Mouse (Mus musculus): Measurements from ENCODE around the gene Pip4k2a. TPM values are rescaled to one million over a fixed set of nuclear protein-coding genes. Genes with fewer than 3 reads are reported as not detected.
A peak's percentile ranks its signal among the peaks of the same experiment; 100 is the strongest.

Gene Pip4k2a
- polyA plus RNA-seq, 1 experiment = 10.4 TPM

DNA sequence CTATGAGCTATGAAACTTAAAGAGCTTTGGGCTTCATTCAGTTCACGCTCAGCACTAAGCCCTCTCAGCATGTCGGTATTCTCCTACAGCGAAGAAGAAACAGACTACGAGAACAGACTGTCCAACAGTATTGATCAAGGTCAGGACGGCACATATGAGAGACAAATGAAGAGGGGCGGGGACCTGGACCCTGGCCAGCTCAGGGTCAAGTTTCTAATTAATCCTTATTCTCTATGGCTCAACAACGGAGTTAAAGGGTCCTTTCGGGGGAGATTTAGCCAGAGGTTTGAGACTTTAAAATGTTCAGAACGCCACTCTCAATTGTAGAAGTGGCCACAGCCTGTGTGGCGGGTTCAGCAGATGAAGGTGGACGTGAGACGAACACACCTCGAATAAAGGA, 141.5 kb downstream of the Pip4k2a start:
- no peak for TF ChIP-seq SRF (IDR thresholded peaks at IDR 0.05; ENCODE audit: control insufficient read depth, insufficient read length, low read depth)
- no peak for TF ChIP-seq MAX (IDR thresholded peaks at IDR 0.05; ENCODE audit: low read depth)
- TF ChIP-seq POLR2AphosphoS2 (IDR thresholded peaks at IDR 0.05; ENCODE audit: insufficient read length, low read depth) = no peak
- no peak for TF ChIP-seq MYOG (IDR thresholded peaks at IDR 0.05; ENCODE audit: control insufficient read depth in 1 of 3, insufficient read depth in 1 of 3, insufficient read length in 2 of 3, low read depth in 2 of 3)
- no peak for TF ChIP-seq USF1 (IDR thresholded peaks at IDR 0.05; ENCODE audit: low read depth)
- no peak for TF ChIP-seq MYOD1 (IDR thresholded peaks at IDR 0.05; ENCODE audit: control insufficient read depth in 1 of 3, insufficient read length in 2 of 3, low read depth in 2 of 3)
- TF ChIP-seq E2F4 (IDR thresholded peaks at IDR 0.05; ENCODE audit: insufficient read depth) = no peak
- TF ChIP-seq REST (IDR thresholded peaks at IDR 0.05; ENCODE audit: insufficient read depth, insufficient read length) = no peak
- Histone ChIP-seq H3K36me3 (ENCODE audit: control insufficient read depth, insufficient read depth) (no peaks in the 10 kb centered on the region), H3K79me2 (ENCODE audit: control insufficient read depth, insufficient read depth) (no peaks in the 10 kb centered on the region), H3K27me3 (ENCODE audit: control insufficient read depth, insufficient read depth, insufficient read length) (no peaks in the 10 kb centered on the region), H3K4me2 (ENCODE audit: low read depth) (no peak overlapping the region), H3K4me3 (no peak overlapping the region), H3ac (ENCODE audit: control insufficient read depth, insufficient read length) (no peak overlapping the region)

DNA sequence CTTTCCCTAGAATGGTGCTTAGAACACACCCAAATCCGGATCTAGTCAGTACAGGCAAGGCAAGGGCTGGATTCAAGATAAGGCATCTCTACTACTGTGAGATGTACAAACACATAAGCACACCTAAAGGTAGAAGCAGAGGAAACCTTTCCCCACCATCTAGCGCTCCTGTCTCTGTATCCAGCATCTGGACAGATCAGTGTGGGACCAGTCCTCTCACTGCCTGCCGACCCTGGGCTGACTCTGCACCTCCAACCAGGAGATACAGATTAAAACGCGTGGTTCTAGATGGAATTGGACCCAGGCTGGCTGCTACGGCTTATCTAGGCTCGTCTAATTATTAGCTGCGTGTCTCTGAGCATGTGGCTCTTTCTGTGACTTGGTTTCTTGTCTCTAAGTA, 142.7 kb downstream of the Pip4k2a start:
- Histone ChIP-seq H3K36me3 (ENCODE audit: control insufficient read depth, insufficient read depth) (no peaks in the 10 kb centered on the region), H3ac (ENCODE audit: control insufficient read depth, insufficient read length) (no peak overlapping the region), H3K79me2 (ENCODE audit: control insufficient read depth, insufficient read depth) (no peaks in the 10 kb centered on the region), H3K4me3 (no peak overlapping the region), H3K4me2 (ENCODE audit: low read depth) (no peak overlapping the region), H3K27me3 (ENCODE audit: control insufficient read depth, insufficient read depth, insufficient read length) (no peaks in the 10 kb centered on the region)
- TF ChIP-seq USF1 (IDR thresholded peaks at IDR 0.05; ENCODE audit: low read depth) = no peak
- no peak for TF ChIP-seq MYOG (IDR thresholded peaks at IDR 0.05; ENCODE audit: control insufficient read depth in 1 of 3, insufficient read depth in 1 of 3, insufficient read length in 2 of 3, low read depth in 2 of 3)
- no peak for TF ChIP-seq MYOD1 (IDR thresholded peaks at IDR 0.05; ENCODE audit: control insufficient read depth in 1 of 3, insufficient read length in 2 of 3, low read depth in 2 of 3)
- TF ChIP-seq MAX (IDR thresholded peaks at IDR 0.05; ENCODE audit: low read depth) = no peak
- TF ChIP-seq TCF12 (IDR thresholded peaks at IDR 0.05; ENCODE audit: insufficient read depth, poor library complexity, severe bottlenecking) = no peak
- no peak for TF ChIP-seq CEBPB (IDR thresholded peaks at IDR 0.05; ENCODE audit: insufficient read depth, poor library complexity, severe bottlenecking)
- TF ChIP-seq REST (IDR thresholded peaks at IDR 0.05; ENCODE audit: insufficient read depth, insufficient read length) = no peak
- no peak for TF ChIP-seq POLR2AphosphoS2 (IDR thresholded peaks at IDR 0.05; ENCODE audit: insufficient read length, low read depth)

- Histone ChIP-seq H3K27me3 (ENCODE audit: control insufficient read depth, insufficient read depth, insufficient read length) (no peaks in the 10 kb centered on the region), H3K79me2 (ENCODE audit: control insufficient read depth, insufficient read depth) (no peaks in the 10 kb centered on the region), H3K4me3 (no peak overlapping the region), H3K4me2 (ENCODE audit: low read depth) (no peak overlapping the region), H3ac (ENCODE audit: control insufficient read depth, insufficient read length) (no peak overlapping the region), H3K36me3 (ENCODE audit: control insufficient read depth, insufficient read depth) (no peaks in the 10 kb centered on the region)
- TF ChIP-seq MYOD1 (IDR thresholded peaks at IDR 0.05; ENCODE audit: control insufficient read depth in 1 of 3, insufficient read length in 2 of 3, low read depth in 2 of 3) = peak in 1 of 3 experiments; percentile 20
- TF ChIP-seq USF1 (IDR thresholded peaks at IDR 0.05; ENCODE audit: low read depth) = no peak
These were observed 144.6 kb downstream of the Pip4k2a start for GRCm38 (mm10) chr2:18853345-18853744.

DNA sequence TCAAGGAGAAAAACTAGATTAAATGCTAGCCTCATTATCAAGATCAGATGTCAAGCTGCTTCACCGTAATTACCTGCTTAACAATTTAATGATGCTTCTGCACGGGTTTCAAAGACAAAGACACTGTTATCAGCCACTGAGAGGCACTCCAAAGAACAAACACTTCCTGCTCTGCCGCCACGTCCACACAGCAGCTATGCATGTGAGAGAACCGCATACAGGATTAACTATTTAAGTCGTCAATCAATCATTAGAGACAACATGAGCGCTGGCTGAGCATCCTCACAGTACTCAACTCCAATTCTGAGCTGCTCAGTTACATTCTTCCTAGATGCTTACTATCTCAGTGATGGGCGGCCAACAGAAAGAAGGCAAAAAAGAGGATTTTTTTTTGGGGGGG, 147.3 kb downstream of the Pip4k2a start:
- H3ac ChIP-seq (ENCODE audit: control insufficient read depth, insufficient read length) = no peak overlapping the region
- H3K27me3 ChIP-seq (ENCODE audit: control insufficient read depth, insufficient read depth, insufficient read length) = no peaks in the 10 kb centered on the region
- TF ChIP-seq E2F4 (IDR thresholded peaks at IDR 0.05; ENCODE audit: insufficient read depth) (no peak), POLR2A (IDR thresholded peaks at IDR 0.05; ENCODE audit: insufficient read length, low read depth) (no peak), USF1 (IDR thresholded peaks at IDR 0.05; ENCODE audit: low read depth) (no peak), TCF12 (IDR thresholded peaks at IDR 0.05; ENCODE audit: insufficient read depth, poor library complexity, severe bottlenecking) (no peak), TCF3 (IDR thresholded peaks at IDR 0.05; ENCODE audit: insufficient read length, low read depth) (no peak), POLR2AphosphoS2 (IDR thresholded peaks at IDR 0.05; ENCODE audit: insufficient read length, low read depth) (no peak), MYOD1 (IDR thresholded peaks at IDR 0.05; ENCODE audit: control insufficient read depth in 1 of 3, insufficient read length in 2 of 3, low read depth in 2 of 3) (no peak), REST (IDR thresholded peaks at IDR 0.05; ENCODE audit: insufficient read depth, insufficient read length) (no peak), SRF (IDR thresholded peaks at IDR 0.05; ENCODE audit: control insufficient read depth, insufficient read length, low read depth) (no peak), MAX (IDR thresholded peaks at IDR 0.05; ENCODE audit: low read depth) (no peak)
- no peaks in the 10 kb centered on the region for H3K79me2 ChIP-seq (ENCODE audit: control insufficient read depth, insufficient read depth)
- H3K36me3 ChIP-seq (ENCODE audit: control insufficient read depth, insufficient read depth) = peaks cover 2% of the 10 kb centered on the region
- no peak overlapping the region for H3K4me3 ChIP-seq
- no peak overlapping the region for H3K4me2 ChIP-seq (ENCODE audit: low read depth)

GRCm38 (mm10) chr2:18848074-18848629, 149.8 kb downstream of the Pip4k2a start:
- Histone ChIP-seq H3K36me3 (ENCODE audit: control insufficient read depth, insufficient read depth) (peaks cover 11% of the 10 kb centered on the region), H3K4me3 (no peak overlapping the region), H3ac (ENCODE audit: control insufficient read depth, insufficient read length) (no peak overlapping the region), H3K79me2 (ENCODE audit: control insufficient read depth, insufficient read depth) (no peaks in the 10 kb centered on the region), H3K27me3 (ENCODE audit: control insufficient read depth, insufficient read depth, insufficient read length) (no peaks in the 10 kb centered on the region), H3K4me2 (ENCODE audit: low read depth) (no peak overlapping the region)
- TF ChIP-seq TCF3 (IDR thresholded peaks at IDR 0.05; ENCODE audit: insufficient read length, low read depth) = no peak

All from myocyte (in vitro differentiated cells).